Mouse (Mus musculus): Measurements from ENCODE around the gene Gpr156.
"Not testable (repeated sequence)": the region's sequence is repeated elsewhere in the genome, so short reads cannot be mapped to it uniquely, and the experiment has no call there.

DNA sequence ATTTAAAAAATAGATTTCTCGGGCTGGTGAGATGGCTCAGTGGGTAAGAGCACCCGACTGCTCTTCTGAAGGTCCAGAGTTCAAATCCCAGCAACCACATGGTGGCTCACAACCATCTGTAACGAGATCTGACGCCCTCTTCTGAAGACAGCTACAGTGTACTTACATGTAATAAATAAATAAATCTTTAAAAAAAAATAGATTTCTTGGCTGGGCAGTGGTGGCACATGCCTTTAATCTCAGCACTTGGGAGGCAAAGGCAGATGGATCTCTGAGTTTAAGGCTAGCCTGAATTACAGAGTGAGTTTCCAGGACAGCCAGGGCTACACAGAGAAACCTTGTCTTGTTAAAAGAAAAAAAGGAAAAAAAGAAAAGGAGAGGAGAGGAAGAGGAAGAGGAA lies 46.4 kb downstream of the Gpr156 start:
- TF ChIP-seq CTCF (IDR thresholded peaks at IDR 0.05; ENCODE audit: extremely low read depth, insufficient read length, insufficient replicate concordance, low read depth, low read length); POLR2A (IDR thresholded peaks at IDR 0.05; ENCODE audit: low read depth, low read length): not testable (repeated sequence)

Measured in small intestine, adult 2 months (tissue).